Mouse (Mus musculus) embryonic facial prominence, embryonic 15.5 days (tissue): ENCODE results near the gene Rfx1. TPM values are rescaled to one million over a fixed set of nuclear protein-coding genes. Genes with fewer than 3 reads are reported as not detected.

Experiments
- ATAC-seq: fragments of 200-750 bp; cut with Nextera tagmentation; 2 replicates; pipeline ENCODE4 v1.8.0; 2017; ENCODE audit warnings: low read depth, moderate TSS enrichment; ENCODE audit not compliant: insufficient number of reproducible peaks, low FRiP score, low TSS enrichment
- H3K27ac ChIP-seq: fragments of 300-500 bp; sonication (generic); replicated peaks from 2 replicates; pipeline ENCODE4 v1.5.1; 2015; ENCODE audit warnings: mild to moderate bottlenecking, inconsistent platforms
- H3K27me3 ChIP-seq: fragments of 300-500 bp; sonication (generic); 2 replicates; pipeline ENCODE4 v1.6.1; 2015; ENCODE audit warnings: inconsistent platforms
- H3K36me3 ChIP-seq: fragments of 300-500 bp; sonication (generic); 2 replicates; pipeline ENCODE4 v1.6.1; 2015; ENCODE audit warnings: mild to moderate bottlenecking, inconsistent platforms
- H3K4me1 ChIP-seq: fragments of 300-500 bp; sonication (generic); 2 replicates; pipeline ENCODE4 v1.6.1; 2015; ENCODE audit warnings: inconsistent platforms
- H3K4me2 ChIP-seq: fragments of 300-500 bp; sonication (generic); replicated peaks from 2 replicates; pipeline ENCODE4 v1.6.1; 2015; ENCODE audit warnings: mild to moderate bottlenecking, inconsistent platforms
- H3K4me3 ChIP-seq: fragments of 300-500 bp; sonication (generic); replicated peaks from 2 replicates; pipeline ENCODE4 v1.5.1; 2015; ENCODE audit warnings: mild to moderate bottlenecking, inconsistent platforms
- H3K9ac ChIP-seq: fragments of 300-500 bp; sonication (generic); 2 replicates; pipeline ENCODE4 v1.6.1; 2015; ENCODE audit warnings: inconsistent platforms
- H3K9me3 ChIP-seq: fragments of 300-500 bp; sonication (generic); replicated peaks from 2 replicates; pipeline ENCODE4 v1.6.1; 2016; ENCODE audit warnings: inconsistent platforms
- WGBS: fragments of 180-500 bp; shearing (Covaris S2); methylation state at CpG from one replicate; pipeline ENCODE4 v1.1.7; 2015; 5-methylcytosine and 5-hydroxymethylcytosine counted together
- polyA plus RNA-seq: library from polyadenylated mRNA; unstranded; fragments of >200 nt; fragmentation: Nextera tagmentation; extraction: Ambion mirVana; gene quantifications from 2 replicates; pipeline ENCODE4 v1.2.1, GENCODE M21; 2015

The Rfx1 gene
- polyA plus RNA-seq, 1 experiment from 2014 or later = 10.2 TPM

DNA sequence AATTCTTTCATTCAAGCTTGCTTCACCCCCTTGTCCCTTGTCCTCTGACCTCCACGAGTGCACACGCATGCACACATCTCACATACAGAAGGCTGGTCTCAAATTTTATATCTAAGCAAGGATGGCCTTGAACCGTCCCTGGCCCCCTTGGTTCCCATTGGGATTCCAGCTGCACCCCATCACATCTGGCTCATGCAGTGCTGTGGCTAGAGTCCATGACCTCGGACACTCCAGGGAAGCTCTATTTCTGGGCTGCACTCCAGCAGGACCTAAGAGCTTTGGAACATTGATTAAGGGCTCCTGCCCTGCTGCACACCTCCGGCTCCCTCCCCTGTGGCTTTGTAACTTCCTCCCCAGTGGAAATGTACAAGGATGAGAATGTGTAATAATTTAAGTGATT lies 28.6 kb upstream of the Rfx1 start:
- Histone ChIP-seq H3K36me3 (no peaks in the 10 kb centered on the region), H3K4me1 (peaks cover 13% of the 10 kb centered on the region), H3K27ac (no peak overlapping the region), H3K9ac (no peak overlapping the region), H3K27me3 (peaks cover 31% of the 10 kb centered on the region), H3K9me3 (no peaks in the 10 kb centered on the region), H3K4me3 (no peak overlapping the region), H3K4me2 (no peak overlapping the region)
- no peak for ATAC-seq
- WGBS = 75% methylated on average over 5 of the region's 5 CpGs

DNA sequence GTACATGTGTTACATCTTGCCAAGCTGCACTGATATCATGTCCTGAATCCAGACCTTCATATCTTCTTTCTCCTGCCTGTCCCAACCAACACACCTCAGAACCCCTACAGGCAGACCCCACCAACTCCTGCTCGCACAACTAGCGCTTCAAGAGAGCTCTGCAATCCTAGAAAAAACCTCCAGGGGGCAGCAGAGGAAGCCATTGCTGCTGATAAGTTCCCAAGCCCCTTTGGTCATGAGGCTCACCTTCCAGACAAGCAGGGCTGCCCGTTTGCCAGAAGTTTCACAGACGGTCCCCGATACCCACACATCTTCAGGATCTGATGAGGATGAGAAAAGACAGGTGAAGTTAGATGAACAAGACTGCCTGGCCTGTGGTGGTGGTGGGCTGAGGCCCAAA lies 27.6 kb upstream of the Rfx1 start:
- no peak overlapping the region for H3K4me2 ChIP-seq
- H3K36me3 ChIP-seq = no peaks in the 10 kb centered on the region
- H3K9me3 ChIP-seq = no peaks in the 10 kb centered on the region
- H3K4me1 ChIP-seq = peaks cover 15% of the 10 kb centered on the region
- H3K4me3 ChIP-seq = no peak overlapping the region
- no peak overlapping the region for H3K9ac ChIP-seq
- H3K27me3 ChIP-seq = peaks cover 42% of the 10 kb centered on the region
- 4% methylated on average over 5 of the region's 5 CpGs for WGBS
- no peak for ATAC-seq
- H3K27ac ChIP-seq = no peak overlapping the region

DNA sequence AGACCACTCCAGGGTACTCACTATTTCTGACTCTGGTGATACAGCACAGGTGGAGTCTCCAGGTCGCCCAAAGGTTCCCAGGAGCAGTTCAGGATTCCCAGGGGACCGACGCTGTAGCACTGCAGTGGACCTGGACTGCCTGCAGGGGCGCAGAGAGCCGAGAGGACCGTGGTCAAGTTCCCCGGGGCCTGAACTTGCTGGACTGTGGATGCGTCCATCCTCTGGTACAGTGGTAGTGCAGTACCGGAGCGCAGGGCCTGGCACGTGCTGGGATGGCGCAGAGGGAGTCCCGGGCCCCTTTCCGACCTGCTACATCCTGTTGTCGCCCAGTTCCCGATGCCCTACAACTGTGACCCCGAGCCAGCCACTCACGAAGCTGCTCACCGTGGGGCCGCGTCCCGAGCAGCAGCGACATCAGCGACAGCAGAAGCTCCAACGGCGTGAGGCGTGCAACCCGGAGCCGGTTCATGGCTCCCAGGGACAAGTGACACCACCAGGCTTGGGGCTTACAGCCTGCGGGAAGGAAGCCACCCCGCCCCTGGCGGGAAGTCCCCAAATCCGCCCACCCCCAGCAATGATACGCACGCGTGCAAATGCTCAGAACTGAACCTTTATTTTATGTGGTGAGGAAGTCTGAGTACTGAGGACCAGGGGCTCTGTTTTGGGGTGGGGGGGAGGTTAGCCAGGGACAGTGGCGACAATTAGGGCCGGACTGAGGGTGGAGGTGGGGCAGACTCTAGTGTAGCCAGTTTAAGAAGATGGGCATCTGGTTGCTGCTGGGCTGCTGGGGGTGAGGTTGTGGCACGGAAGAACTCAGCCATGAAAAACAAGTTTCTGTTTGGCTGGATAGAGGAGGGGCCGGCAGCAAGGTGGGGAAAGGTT lies 24.3 kb upstream of the Rfx1 start, which contains the start of gene Il27ra:
Gene Il27ra, minus strand, starts transcription at position 524 of the 882 bp plus-strand sequence.
- peak within 1 kb of the TSS; percentile 40 for H3K4me3 ChIP-seq
- ATAC-seq = peak; percentile 48
- peak within 1 kb of the TSS; percentile 80 for H3K4me2 ChIP-seq
- H3K27ac ChIP-seq = no peak within 1 kb of the TSS
- H3K9me3 ChIP-seq = no peaks in the 10 kb centered on the region
- peak within 1 kb of the TSS; percentile 16; the same call in 1 of the 2 replicates for H3K9ac ChIP-seq
- no peaks in the 10 kb centered on the region for H3K36me3 ChIP-seq
- peaks cover 15% of the 10 kb centered on the region for H3K4me1 ChIP-seq
- peaks cover 61% of the 10 kb centered on the region for H3K27me3 ChIP-seq
- WGBS = 2% methylated on average over 40 of the region's 40 CpGs

- 27% methylated on average over 12 of the region's 12 CpGs for WGBS
- H3K9me3 ChIP-seq = no peaks in the 10 kb centered on the region
- H3K4me1 ChIP-seq = peaks cover 15% of the 10 kb centered on the region
- no peak overlapping the region for H3K9ac ChIP-seq
- peaks cover 61% of the 10 kb centered on the region for H3K27me3 ChIP-seq
- peak overlapping the region; percentile 80 for H3K4me2 ChIP-seq
- no peaks in the 10 kb centered on the region for H3K36me3 ChIP-seq
- H3K27ac ChIP-seq = no peak overlapping the region
- ATAC-seq = no peak
- peak overlapping the region; percentile 40 for H3K4me3 ChIP-seq
Observed at GRCm38 (mm10) chr8:84042948-84043342, 23.7 kb upstream of the Rfx1 start.

GRCm38 (mm10) chr8:84044103-84044502 lies 22.5 kb upstream of the Rfx1 start:
- 6% methylated on average over 7 of the region's 7 CpGs for WGBS
- H3K9me3 ChIP-seq = no peaks in the 10 kb centered on the region
- H3K4me2 ChIP-seq = no peak overlapping the region
- ATAC-seq = no peak
- no peaks in the 10 kb centered on the region for H3K36me3 ChIP-seq
- no peak overlapping the region for H3K9ac ChIP-seq
- peaks cover 15% of the 10 kb centered on the region for H3K4me1 ChIP-seq
- H3K27me3 ChIP-seq = peaks cover 59% of the 10 kb centered on the region
- H3K4me3 ChIP-seq = no peak overlapping the region
- H3K27ac ChIP-seq = no peak overlapping the region

DNA sequence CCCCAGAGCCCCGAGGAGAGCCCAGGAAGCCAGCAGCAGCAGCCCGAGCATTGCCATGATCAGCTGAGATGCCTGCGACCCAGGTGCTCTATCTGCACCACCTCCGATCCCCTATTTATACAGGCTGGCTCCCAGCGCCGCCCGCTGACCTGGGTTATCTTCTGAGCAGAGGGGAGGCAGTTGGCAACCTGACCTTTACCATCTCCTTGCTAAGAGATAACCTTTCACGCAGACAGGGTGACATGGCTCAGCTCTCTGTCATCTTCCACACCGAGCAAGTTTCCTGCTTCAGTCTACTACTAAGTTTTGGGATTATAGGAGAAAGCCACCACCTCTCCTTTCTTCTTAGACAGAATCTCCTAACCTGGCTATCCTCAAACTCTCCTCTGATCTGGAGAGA lies 21.7 kb upstream of the Rfx1 start, which contains the start of gene Rln3:
Gene Rln3, minus strand, starts transcription at position 101 of the 400 bp plus-strand sequence.
- H3K27me3 ChIP-seq = peaks cover 59% of the 10 kb centered on the region
- no peak within 1 kb of the TSS for H3K9ac ChIP-seq
- peaks cover 15% of the 10 kb centered on the region for H3K4me1 ChIP-seq
- no peaks in the 10 kb centered on the region for H3K9me3 ChIP-seq
- H3K27ac ChIP-seq = no peak within 1 kb of the TSS
- 9% methylated on average over 9 of the region's 9 CpGs for WGBS
- H3K36me3 ChIP-seq = no peaks in the 10 kb centered on the region
- no peak within 1 kb of the TSS for H3K4me3 ChIP-seq
- H3K4me2 ChIP-seq = no peak within 1 kb of the TSS
- no peak for ATAC-seq

DNA sequence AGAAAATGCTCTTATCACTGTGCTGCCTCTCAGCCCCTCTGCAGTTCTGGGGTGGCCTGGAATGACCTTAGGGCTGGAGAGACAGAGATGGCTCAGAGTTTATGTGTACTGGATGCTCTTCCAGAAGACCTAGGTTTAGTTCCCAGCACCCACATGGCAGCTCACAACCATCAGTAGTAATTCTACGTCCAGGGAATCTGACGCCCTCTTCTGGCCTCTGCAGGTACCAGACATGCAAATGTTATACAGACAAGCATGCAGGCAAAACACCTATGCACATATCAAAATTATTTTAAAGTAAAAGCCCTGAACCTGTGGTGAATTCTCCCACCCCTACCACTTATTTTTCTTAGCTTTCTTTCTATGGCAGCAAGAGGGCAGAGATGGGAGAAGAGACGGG lies 20.1 kb upstream of the Rfx1 start:
- Histone ChIP-seq H3K27me3 (peaks cover 45% of the 10 kb centered on the region), H3K4me1 (peaks cover 15% of the 10 kb centered on the region), H3K9ac (no peak overlapping the region), H3K36me3 (no peaks in the 10 kb centered on the region), H3K27ac (no peak overlapping the region), H3K4me2 (no peak overlapping the region), H3K9me3 (no peaks in the 10 kb centered on the region), H3K4me3 (no peak overlapping the region)
- 78% methylated on average over 3 of the region's 3 CpGs for WGBS
- ATAC-seq = no peak

DNA sequence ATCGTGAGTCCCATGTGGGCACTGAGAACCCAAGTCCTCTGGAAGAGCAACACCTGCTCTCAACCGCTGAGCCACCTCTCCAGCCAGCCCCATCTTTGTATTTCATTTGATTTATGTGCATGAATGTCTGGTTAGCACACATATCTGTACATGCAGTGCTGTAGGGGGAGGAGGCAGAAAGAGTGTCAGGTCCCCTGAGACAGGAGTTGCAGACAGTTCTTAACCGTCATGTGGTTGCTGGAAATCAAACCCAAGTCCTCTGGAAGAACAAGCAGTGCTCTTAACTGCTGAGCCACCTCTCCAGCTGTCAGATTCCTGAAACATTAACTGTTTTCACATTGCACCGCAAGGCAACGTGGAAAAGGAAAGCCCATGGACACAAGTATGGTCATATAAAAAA lies 18.5 kb upstream of the Rfx1 start:
- Histone ChIP-seq H3K4me3 (no peak overlapping the region), H3K4me2 (no peak overlapping the region), H3K9me3 (no peaks in the 10 kb centered on the region), H3K36me3 (no peaks in the 10 kb centered on the region), H3K9ac (no peak overlapping the region), H3K27me3 (peaks cover 28% of the 10 kb centered on the region), H3K4me1 (peaks cover under 1% of the 10 kb centered on the region; the same call in 1 of the 2 replicates), H3K27ac (no peak overlapping the region)
- ATAC-seq = no peak
- WGBS = 54% methylated on average over 5 of the region's 5 CpGs

DNA sequence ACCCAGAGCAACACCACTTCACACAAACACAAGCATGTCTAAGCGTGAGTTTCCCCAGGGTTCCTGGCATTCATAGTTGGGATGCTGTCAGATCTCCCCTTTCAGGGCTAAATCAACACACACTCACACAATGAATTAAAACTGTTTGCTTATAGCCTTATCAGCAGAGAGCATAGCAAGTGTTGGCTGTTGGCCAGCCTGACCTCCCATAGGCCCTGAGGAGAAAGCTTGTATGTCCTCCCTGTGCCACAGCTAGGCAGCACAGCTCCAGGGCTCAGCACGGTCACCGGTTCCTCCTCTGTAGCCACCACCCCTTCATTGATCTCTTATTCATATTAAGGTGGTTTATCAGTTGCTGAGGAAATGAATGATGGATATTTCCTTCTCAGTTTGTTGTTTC lies 13.9 kb upstream of the Rfx1 start:
- H3K9me3 ChIP-seq = no peaks in the 10 kb centered on the region
- H3K27me3 ChIP-seq = no peaks in the 10 kb centered on the region
- H3K4me2 ChIP-seq = no peak overlapping the region
- ATAC-seq = no peak
- H3K36me3 ChIP-seq = no peaks in the 10 kb centered on the region
- WGBS = 74% methylated on average over 3 of the region's 3 CpGs
- no peak overlapping the region for H3K27ac ChIP-seq
- H3K4me3 ChIP-seq = no peak overlapping the region
- H3K4me1 ChIP-seq = no peaks in the 10 kb centered on the region
- H3K9ac ChIP-seq = no peak overlapping the region

- 94% methylated on average over 5 of the region's 5 CpGs for WGBS
- H3K9me3 ChIP-seq = no peaks in the 10 kb centered on the region
- no peaks in the 10 kb centered on the region for H3K36me3 ChIP-seq
- no peaks in the 10 kb centered on the region for H3K4me1 ChIP-seq
- no peak for ATAC-seq
- H3K4me3 ChIP-seq = no peak overlapping the region
- no peak overlapping the region for H3K4me2 ChIP-seq
- H3K27ac ChIP-seq = no peak overlapping the region
- H3K9ac ChIP-seq = no peak overlapping the region
- H3K27me3 ChIP-seq = no peaks in the 10 kb centered on the region
Observed at GRCm38 (mm10) chr8:84053229-84053628, 13.4 kb upstream of the Rfx1 start.

- Histone ChIP-seq H3K4me1 (no peaks in the 10 kb centered on the region), H3K9me3 (no peaks in the 10 kb centered on the region), H3K4me3 (no peak overlapping the region), H3K27me3 (no peaks in the 10 kb centered on the region), H3K27ac (no peak overlapping the region), H3K9ac (no peak overlapping the region), H3K36me3 (no peaks in the 10 kb centered on the region), H3K4me2 (no peak overlapping the region)
- no peak for ATAC-seq
- 91% methylated on average over 1 of the region's 1 CpGs for WGBS
Observed at GRCm38 (mm10) chr8:84057827-84058226, 8.8 kb upstream of the Rfx1 start.

GRCm38 (mm10) chr8:84059226-84059625 lies 7.4 kb upstream of the Rfx1 start:
- no peak overlapping the region for H3K4me3 ChIP-seq
- WGBS = 92% methylated on average over 2 of the region's 2 CpGs
- H3K9ac ChIP-seq = no peak overlapping the region
- no peak for ATAC-seq
- no peak overlapping the region for H3K4me2 ChIP-seq
- H3K27me3 ChIP-seq = no peaks in the 10 kb centered on the region
- no peaks in the 10 kb centered on the region for H3K36me3 ChIP-seq
- no peak overlapping the region for H3K27ac ChIP-seq
- no peaks in the 10 kb centered on the region for H3K4me1 ChIP-seq
- H3K9me3 ChIP-seq = no peaks in the 10 kb centered on the region
